23 mouse cellular contexts compared by ENCODE assay signal in genomic region chr3:60498151-60498550, GRCm38 (mm10). TPM values are rescaled to one million over a fixed set of nuclear protein-coding genes. Genes with fewer than 3 reads are reported as not detected.
DNase-seq lines count a peak whose midpoint lies in the region; ATAC-seq and TF ChIP-seq lines count a peak whose summit lies in the region.
"Had no signal": no experiment of that assay in that cellular context is flagged by ENCODE, and none has a peak within 500 bp of the region (broad histone marks: within the 10 kb centered on the region; RNA-seq: fewer than 3 reads in every experiment).

No protein-coding gene starts in this region.

- no peak for TF ChIP-seq CTCF in heart, postnatal 0 days (IDR thresholded peaks at IDR 0.05; ENCODE audit: low read depth)
- no peak for TF ChIP-seq CTCF in liver, embryonic 14.5 days (IDR thresholded peaks at IDR 0.05; ENCODE audit: low read depth)
- no peak for TF ChIP-seq CTCF in MEL (IDR thresholded peaks at IDR 0.05 in 2 of 3, conservative IDR thresholded peaks at IDR 0.05 in 1 of 3; ENCODE audit: control insufficient read depth in 1 of 3, insufficient read depth in 1 of 3, low read depth in 2 of 3, low read length in 3 of 3, poor library complexity in 1 of 3, severe bottlenecking in 1 of 3)
- TF ChIP-seq CTCF in cerebellum, adult 2 months (IDR thresholded peaks at IDR 0.05; ENCODE audit: borderline replicate concordance, insufficient read depth, low read depth, low read length), result no peak

- TF ChIP-seq EP300 in heart, postnatal 0 days (IDR thresholded peaks at IDR 0.05; ENCODE audit: low read depth), result no peak
- no peak for TF ChIP-seq EP300 in liver, embryonic 14.5 days (IDR thresholded peaks at IDR 0.05; ENCODE audit: low read depth)
- no peak for TF ChIP-seq EP300 in MEL (IDR thresholded peaks at IDR 0.05; ENCODE audit: low read depth in 1 of 2, low read length in 2 of 2)

- H3K4me1 ChIP-seq in heart, postnatal 0 days (ENCODE audit: control insufficient read depth, insufficient read depth), result peaks cover 17% of the 10 kb centered on the region
- H3K4me1 ChIP-seq in heart, embryonic 11.5 days (ENCODE audit: control insufficient read depth, insufficient read depth, low read length), result peaks cover 12% of the 10 kb centered on the region
- H3K4me1 ChIP-seq in liver, embryonic 14.5 days (replicated peaks; ENCODE audit: control insufficient read depth in 2 of 2, insufficient read depth in 2 of 2, low read length in 1 of 2), result peaks cover 24 to 29% of the 10 kb centered on the region in 2 experiments
- peaks cover 15% of the 10 kb centered on the region for H3K4me1 ChIP-seq in liver, embryonic 11.5 days (replicated peaks; ENCODE audit: control insufficient read depth, insufficient read depth, low read length)
- H3K4me1 ChIP-seq in MEL (ENCODE audit: control insufficient read depth in 1 of 2, insufficient read depth in 2 of 2, low read length in 2 of 2), result peaks cover 21 to 26% of the 10 kb centered on the region in 2 experiments
- peaks cover 25% of the 10 kb centered on the region for H3K4me1 ChIP-seq in forebrain, embryonic 15.5 days
- peaks cover 7% of the 10 kb centered on the region; the same call in 1 of the 2 replicates for H3K4me1 ChIP-seq in cerebellum, adult 2 months (ENCODE audit: control insufficient read depth, insufficient read depth, low read length)

- H3K36me3 ChIP-seq in heart, postnatal 0 days (replicated peaks; ENCODE audit: control insufficient read depth, insufficient read depth, low read length), result no peaks in the 10 kb centered on the region
- no peaks in the 10 kb centered on the region for H3K36me3 ChIP-seq in heart, embryonic 11.5 days (ENCODE audit: control insufficient read depth, insufficient read depth, low read length)
- no peaks in the 10 kb centered on the region for H3K36me3 ChIP-seq in liver, embryonic 14.5 days (replicated peaks; ENCODE audit: control insufficient read depth, insufficient read depth, low read depth)
- H3K36me3 ChIP-seq in liver, embryonic 11.5 days (ENCODE audit: control insufficient read depth, insufficient read depth, low read length), result no peaks in the 10 kb centered on the region
- H3K36me3 ChIP-seq in MEL (ENCODE audit: control insufficient read depth in 1 of 2, insufficient read depth in 2 of 2, low read length in 2 of 2), result peaks cover 12 to 46% of the 10 kb centered on the region in 2 experiments
- no peaks in the 10 kb centered on the region for H3K36me3 ChIP-seq in forebrain, embryonic 15.5 days
- H3K36me3 ChIP-seq: embryonic facial prominence, embryonic 13.5 days; forebrain, embryonic 12.5 days; heart, embryonic 12.5 days; hindbrain, embryonic 12.5 days had no signal

- no peak for ATAC-seq in heart, postnatal 0 days (ENCODE audit: insufficient read depth, low read depth)
- ATAC-seq in heart, embryonic 11.5 days (replicated peaks; ENCODE audit: insufficient number of reproducible peaks, low FRiP score, low TSS enrichment), result no peak
- ATAC-seq in liver, embryonic 14.5 days (ENCODE audit: insufficient read depth), result no peak
- no peak for ATAC-seq in liver, embryonic 11.5 days (replicated peaks; ENCODE audit: low FRiP score)
- ATAC-seq in forebrain, embryonic 15.5 days (replicated peaks), result no peak
- ATAC-seq: forebrain, postnatal 0 days; hindbrain, embryonic 16.5 days; inflammation-experienced regulatory T-cells, adult 6 months had no signal

- WGBS in heart, postnatal 0 days, result 78% methylated on average over 2 of the region's 2 CpGs
- WGBS in heart, embryonic 11.5 days (ENCODE audit: insufficient replicate concordance), result 80% methylated on average over 2 of the region's 2 CpGs
- 46% methylated on average over 2 of the region's 2 CpGs for WGBS in liver, embryonic 14.5 days (ENCODE audit: insufficient replicate concordance)
- 70% methylated on average over 2 of the region's 2 CpGs for WGBS in liver, embryonic 11.5 days
- 82% methylated on average over 2 of the region's 2 CpGs for WGBS in forebrain, embryonic 15.5 days
- 97% methylated on average over 2 of the region's 2 CpGs for WGBS in cerebellum, adult 2 months

- no peak overlapping the region for H3K9ac ChIP-seq in heart, postnatal 0 days (replicated peaks; ENCODE audit: low read depth, low read length)
- no peak overlapping the region for H3K9ac ChIP-seq in heart, embryonic 11.5 days (ENCODE audit: low read depth, low read length)
- H3K9ac ChIP-seq in liver, embryonic 14.5 days (replicated peaks), result no peak overlapping the region
- H3K9ac ChIP-seq in liver, embryonic 11.5 days (ENCODE audit: low read depth, low read length), result no peak overlapping the region
- peak overlapping the region; percentile 98 for H3K9ac ChIP-seq in MEL (ENCODE audit: control insufficient read depth, low read depth, low read length, poor library complexity, severe bottlenecking)
- H3K9ac ChIP-seq in forebrain, embryonic 15.5 days (replicated peaks), result no peak overlapping the region
- H3K9ac ChIP-seq: embryonic facial prominence, embryonic 13.5 days; forebrain, embryonic 12.5 days; forebrain, postnatal 0 days; heart, embryonic 12.5 days; hindbrain, embryonic 12.5 days had no signal

- no peak for TF ChIP-seq RAD21 in MEL (IDR thresholded peaks at IDR 0.05; ENCODE audit: low read depth, low read length)

- no peak for DNase-seq in heart, postnatal 0 days (ENCODE audit: low spot score)
- DNase-seq in liver, embryonic 14.5 days (ENCODE audit: low read depth in 3 of 3, low spot score in 3 of 3), result no peak
- DNase-seq in liver, embryonic 11.5 days (ENCODE audit: low spot score), result no peak
- peak; percentile 70 for DNase-seq in A20 (ENCODE audit: low read depth, low spot score)
- DNase-seq in MEL (ENCODE audit: low read depth, low spot score), result peak; percentile 54
- no peak for DNase-seq in cerebellum, adult 2 months
- DNase-seq: adrenal gland, postnatal 10 days; cerebellum, adult 11-12 months; cerebellum, adult 9-11 months; cerebellum, postnatal 36 days; forebrain, postnatal 0 days; gastrocnemius, postnatal 10 days; heart, adult 18-20 months; heart, postnatal 4 days had no signal

- no peak for TF ChIP-seq POLR2A in MEL (IDR thresholded peaks at IDR 0.05; ENCODE audit: control insufficient read depth in 1 of 2, insufficient read depth in 1 of 2, low read depth in 1 of 2, low read length in 2 of 2, poor library complexity in 1 of 2)
- TF ChIP-seq POLR2A in cerebellum, adult 2 months (IDR thresholded peaks at IDR 0.05; ENCODE audit: borderline replicate concordance, insufficient read depth, low read length), result no peak

- no peaks in the 10 kb centered on the region for H3K27me3 ChIP-seq in heart, postnatal 0 days (ENCODE audit: control insufficient read depth, insufficient read depth, low read length)
- H3K27me3 ChIP-seq in heart, embryonic 11.5 days (ENCODE audit: control insufficient read depth, insufficient read depth, low read length), result no peaks in the 10 kb centered on the region
- H3K27me3 ChIP-seq in liver, embryonic 14.5 days (ENCODE audit: control insufficient read depth, insufficient read depth, low read length), result no peaks in the 10 kb centered on the region
- H3K27me3 ChIP-seq in liver, embryonic 11.5 days (replicated peaks; ENCODE audit: control insufficient read depth, insufficient read depth, low read length), result no peaks in the 10 kb centered on the region
- H3K27me3 ChIP-seq in MEL (ENCODE audit: control insufficient read depth in 1 of 2, insufficient read depth in 2 of 2, low read length in 2 of 2), result no peaks in the 10 kb centered on the region
- no peaks in the 10 kb centered on the region for H3K27me3 ChIP-seq in forebrain, embryonic 15.5 days
- H3K27me3 ChIP-seq in cerebellum, adult 2 months (ENCODE audit: control insufficient read depth, insufficient read depth, low read length), result no peaks in the 10 kb centered on the region
- H3K27me3 ChIP-seq: embryonic facial prominence, embryonic 13.5 days; forebrain, embryonic 12.5 days; heart, embryonic 12.5 days; hindbrain, embryonic 12.5 days had no signal

- no peak overlapping the region for H3K4me2 ChIP-seq in heart, postnatal 0 days (ENCODE audit: low read depth, low read length)
- no peak overlapping the region for H3K4me2 ChIP-seq in heart, embryonic 11.5 days
- peak overlapping the region; percentile 96 for H3K4me2 ChIP-seq in liver, embryonic 14.5 days (ENCODE audit: low read depth)
- H3K4me2 ChIP-seq in liver, embryonic 11.5 days, result no peak overlapping the region; the same call in none of the 2 replicates
- no peak overlapping the region for H3K4me2 ChIP-seq in forebrain, embryonic 15.5 days (replicated peaks)
- H3K4me2 ChIP-seq: embryonic facial prominence, embryonic 13.5 days; forebrain, embryonic 12.5 days; hindbrain, embryonic 12.5 days had no signal

- no peaks in the 10 kb centered on the region for H3K9me3 ChIP-seq in heart, postnatal 0 days (replicated peaks; ENCODE audit: control insufficient read depth, low read length)
- H3K9me3 ChIP-seq in heart, embryonic 11.5 days (replicated peaks; ENCODE audit: control insufficient read depth, low read length), result no peaks in the 10 kb centered on the region
- H3K9me3 ChIP-seq in liver, embryonic 14.5 days (ENCODE audit: control insufficient read depth, low read length), result no peaks in the 10 kb centered on the region
- H3K9me3 ChIP-seq in liver, embryonic 11.5 days (ENCODE audit: control insufficient read depth, low read length), result no peaks in the 10 kb centered on the region
- H3K9me3 ChIP-seq in MEL (replicated peaks; ENCODE audit: insufficient read depth, low read length), result no peaks in the 10 kb centered on the region
- no peaks in the 10 kb centered on the region for H3K9me3 ChIP-seq in forebrain, embryonic 15.5 days
- H3K9me3 ChIP-seq: embryonic facial prominence, embryonic 13.5 days; forebrain, embryonic 12.5 days; G1E; heart, embryonic 12.5 days; hindbrain, embryonic 12.5 days had no signal

- H3K27ac ChIP-seq in heart, postnatal 0 days (ENCODE audit: low read depth), result peak overlapping the region; percentile 100; the same call in 1 of the 2 replicates
- no peak overlapping the region for H3K27ac ChIP-seq in heart, embryonic 11.5 days (ENCODE audit: low read depth, low read length)
- no peak overlapping the region; the same call in 1 of the 2 replicates for H3K27ac ChIP-seq in liver, embryonic 14.5 days
- H3K27ac ChIP-seq in liver, embryonic 11.5 days (ENCODE audit: low read depth, low read length), result no peak overlapping the region; the same call in 1 of the 2 replicates
- peak overlapping the region; percentile 99 for H3K27ac ChIP-seq in MEL (ENCODE audit: control insufficient read depth, low read depth, low read length)
- no peak overlapping the region for H3K27ac ChIP-seq in forebrain, embryonic 15.5 days (replicated peaks)
- H3K27ac ChIP-seq in cerebellum, adult 2 months (ENCODE audit: insufficient read depth, low read length), result no peak overlapping the region
- H3K27ac ChIP-seq: embryonic facial prominence, embryonic 13.5 days; forebrain, embryonic 12.5 days; hindbrain, embryonic 12.5 days had no signal

- H3K79me2 ChIP-seq in MEL (ENCODE audit: control insufficient read depth, insufficient read depth, low read length, poor library complexity), result peaks cover 60% of the 10 kb centered on the region

- no peak overlapping the region for H3K4me3 ChIP-seq in heart, postnatal 0 days (ENCODE audit: low read depth, low read length)
- no peak overlapping the region for H3K4me3 ChIP-seq in heart, embryonic 11.5 days (ENCODE audit: low read depth, low read length)
- no peak overlapping the region for H3K4me3 ChIP-seq in liver, embryonic 14.5 days (ENCODE audit: insufficient read depth in 1 of 2, low read depth in 2 of 2, low read length in 2 of 2)
- no peak overlapping the region for H3K4me3 ChIP-seq in liver, embryonic 11.5 days (ENCODE audit: low read depth, low read length)
- H3K4me3 ChIP-seq in MEL (ENCODE audit: control insufficient read depth in 1 of 2, insufficient read depth in 1 of 2, low read depth in 2 of 2, low read length in 2 of 2), result peak overlapping the region in 1 of 2 experiments; percentile 52; a peak in 2 of 4 replicates
- H3K4me3 ChIP-seq in forebrain, embryonic 15.5 days, result no peak overlapping the region
- H3K4me3 ChIP-seq in cerebellum, adult 2 months (replicated peaks; ENCODE audit: insufficient read depth, low read depth, low read length), result no peak overlapping the region
- H3K4me3 ChIP-seq: embryonic facial prominence, embryonic 13.5 days; forebrain, embryonic 12.5 days; heart, embryonic 12.5 days; hindbrain, embryonic 12.5 days had no signal

RNA-seq across cellular contexts. Expression of gene Mbnl1, which starts 25.5 kb away (rescaled TPM):
- 94.9 and 140 TPM in 2 replicates for total RNA-seq in heart, postnatal 0 days (2014; rRNA removed; ENCODE audit: low replicate concordance)
- 70.7 and 70.8 TPM in 2 replicates for polyA plus RNA-seq in heart, postnatal 0 days (2015; fragmentation: Nextera tagmentation; extraction: Ambion mirVana)
- 76.6 and 101 TPM in 2 replicates for polyA plus RNA-seq in heart, embryonic 11.5 days (2014; fragmentation: Nextera tagmentation; extraction: Ambion mirVana)
- 30.2 and 32.9 TPM in 2 replicates for polyA plus RNA-seq in liver, embryonic 14.5 days (2012; rRNA removed)
- 128 and 149 TPM in 2 replicates for polyA plus RNA-seq in liver, embryonic 14.5 days (2014; fragmentation: Nextera tagmentation; extraction: Ambion mirVana)
- polyA plus RNA-seq in liver, embryonic 11.5 days (2014; fragmentation: Nextera tagmentation; extraction: Ambion mirVana), result 242 and 268 TPM in 2 replicates
- total RNA-seq in MEL (2012; rRNA removed), result 323 and 341 TPM in 2 replicates
- 100 to 1,000 TPM; 250 to 371 TPM for polyA plus RNA-seq in MEL (2012; ENCODE audit: insufficient read depth in 1 of 2, insufficient read length in 2 of 2, low read depth in 1 of 2, low replicate concordance in 2 of 2, missing spikeins in 1 of 2)
- polyA plus RNA-seq in forebrain, embryonic 15.5 days (2015; fragmentation: Nextera tagmentation; extraction: Ambion mirVana), result 44.0 and 45.4 TPM in 2 replicates
- 62.7 and 66.7 TPM in 2 replicates for polyA plus RNA-seq in cerebellum, adult 2 months (2012; rRNA removed)

Comparison
In these comparisons a context has a peak if more than half of its experiments do, and no peak if none do; other contexts are left out.
1. H3K27ac ChIP-seq: peak in heart, postnatal 0 days (single experiment) and MEL (single experiment); none in heart, embryonic 11.5 days (single experiment), liver, embryonic 14.5 days (single experiment), liver, embryonic 11.5 days (single experiment), forebrain, embryonic 15.5 days (single experiment) and cerebellum, adult 2 months (single experiment).
2. DNase-seq: peak in A20 (single experiment) and MEL (single experiment); none in heart, postnatal 0 days (single experiment), liver, embryonic 14.5 days (0 of 3), liver, embryonic 11.5 days (single experiment) and cerebellum, adult 2 months (0 of 2).